In the genomic region with DNA sequence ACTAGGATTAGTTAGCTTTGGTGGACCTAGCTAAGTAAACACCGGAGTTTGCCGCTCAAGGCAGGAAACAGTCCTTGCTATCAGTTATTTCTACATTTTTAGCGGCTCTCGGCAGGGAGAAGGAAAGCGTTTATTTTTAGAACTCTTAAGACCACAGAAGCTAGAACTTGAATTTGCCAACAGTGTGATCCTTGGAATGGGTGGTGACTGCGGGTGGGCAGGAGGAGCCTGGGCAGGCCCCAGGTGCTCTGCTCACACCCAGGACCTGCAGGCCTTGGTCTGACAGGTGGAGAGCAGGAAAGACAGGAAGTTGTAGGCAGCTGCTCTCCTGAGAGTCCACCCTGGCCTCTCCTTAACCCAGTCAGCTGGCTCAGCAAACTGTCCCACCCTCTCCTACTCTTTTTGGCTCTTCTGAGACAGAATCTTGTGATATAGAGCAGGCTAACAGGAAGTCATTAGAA, we compare ENCODE assay signal across 12 mouse cellular contexts.
A peak's percentile ranks its signal among the peaks of the same experiment; 100 is the strongest.
DNase-seq lines count a peak whose midpoint lies in the region; ATAC-seq and TF ChIP-seq lines count a peak whose summit lies in the region.
"Had no signal": no experiment of that assay in that cellular context is flagged by ENCODE, and none has a peak within 500 bp of the region (broad histone marks: within the 10 kb centered on the region; RNA-seq: fewer than 3 reads in every experiment).

No protein-coding gene starts in this region.

- peak overlapping the region; percentile 86 for H3K27ac ChIP-seq in heart, postnatal 0 days (ENCODE audit: low read depth)
- peak overlapping the region; percentile 93 for H3K27ac ChIP-seq in lung, embryonic 16.5 days (ENCODE audit: low read length)
- H3K27ac ChIP-seq: midbrain, embryonic 12.5 days had no signal

- TF ChIP-seq CTCF in heart, postnatal 0 days (IDR thresholded peaks at IDR 0.05; ENCODE audit: low read depth), result no peak

- H3K9me3 ChIP-seq in heart, postnatal 0 days (replicated peaks; ENCODE audit: control insufficient read depth, low read length), result no peaks in the 10 kb centered on the region
- no peaks in the 10 kb centered on the region for H3K9me3 ChIP-seq in lung, embryonic 16.5 days (ENCODE audit: control insufficient read depth, low read length)
- H3K9me3 ChIP-seq: midbrain, embryonic 12.5 days had no signal

- WGBS in heart, postnatal 0 days, result 2% methylated on average over 6 of the region's 6 CpGs
- 5% methylated on average over 6 of the region's 6 CpGs for WGBS in lung, embryonic 16.5 days

- peak overlapping the region; percentile 1; the same call in 1 of the 2 replicates for H3K4me3 ChIP-seq in heart, postnatal 0 days (ENCODE audit: low read depth, low read length)
- no peak overlapping the region for H3K4me3 ChIP-seq in lung, embryonic 16.5 days (ENCODE audit: low read length)
- H3K4me3 ChIP-seq: midbrain, embryonic 12.5 days had no signal

- H3K36me3 ChIP-seq in heart, postnatal 0 days (replicated peaks; ENCODE audit: control insufficient read depth, insufficient read depth, low read length), result peaks cover 35% of the 10 kb centered on the region
- peaks cover 6% of the 10 kb centered on the region; the same call in 1 of the 2 replicates for H3K36me3 ChIP-seq in lung, embryonic 16.5 days (ENCODE audit: control insufficient read depth, insufficient read depth, low read length)
- H3K36me3 ChIP-seq: midbrain, embryonic 12.5 days had no signal

- ATAC-seq in heart, postnatal 0 days (ENCODE audit: insufficient read depth, low read depth), result peak; percentile 57
- ATAC-seq in lung, embryonic 16.5 days (ENCODE audit: low read depth), result peak; percentile 73

- H3K4me1 ChIP-seq in heart, postnatal 0 days (ENCODE audit: control insufficient read depth, insufficient read depth), result peaks cover 30% of the 10 kb centered on the region
- peaks cover 26% of the 10 kb centered on the region for H3K4me1 ChIP-seq in lung, embryonic 16.5 days (replicated peaks; ENCODE audit: control insufficient read depth, insufficient read depth, low read length)
- H3K4me1 ChIP-seq: midbrain, embryonic 12.5 days had no signal

- intact Hi-C loops in left cerebral cortex, postnatal 10 days (cut with DNase I), result no loop called here

- no peaks in the 10 kb centered on the region for H3K27me3 ChIP-seq in heart, postnatal 0 days (ENCODE audit: control insufficient read depth, insufficient read depth, low read length)
- H3K27me3 ChIP-seq in lung, embryonic 16.5 days (ENCODE audit: control insufficient read depth, insufficient read depth, low read depth, low read length), result no peaks in the 10 kb centered on the region
- H3K27me3 ChIP-seq: midbrain, embryonic 12.5 days had no signal

- no peak for TF ChIP-seq EP300 in heart, postnatal 0 days (IDR thresholded peaks at IDR 0.05; ENCODE audit: low read depth)

- H3K9ac ChIP-seq in heart, postnatal 0 days (replicated peaks; ENCODE audit: low read depth, low read length), result no peak overlapping the region; the same call in 1 of the 2 replicates
- H3K9ac ChIP-seq in lung, embryonic 16.5 days (ENCODE audit: low read length), result no peak overlapping the region
- H3K9ac ChIP-seq: midbrain, embryonic 12.5 days had no signal

- peak; percentile 33 for DNase-seq in thymus, postnatal 0 days (ENCODE audit: low spot score)
- no peak for DNase-seq in thymus, postnatal 14 days
- peak; percentile 65 for DNase-seq in heart, postnatal 0 days (ENCODE audit: low spot score)
- no peak for DNase-seq in cerebellum, adult 11 months
- DNase-seq in frontal cortex, postnatal 25 days (ENCODE audit: low spot score in 2 of 2), result no peak
- no peak for DNase-seq in left cerebral cortex, postnatal 10 days (ENCODE audit: extremely low spot score in 1 of 2, low spot score in 2 of 2)
- DNase-seq: adrenal gland, postnatal 25 days; gastrocnemius, postnatal 10 days; retina, postnatal 1 day; thymus, postnatal 25 days had no signal

- peak overlapping the region; percentile 53 for H3K4me2 ChIP-seq in heart, postnatal 0 days (ENCODE audit: low read depth, low read length)
- peak overlapping the region; percentile 21; the same call in 1 of the 2 replicates for H3K4me2 ChIP-seq in lung, embryonic 16.5 days (ENCODE audit: low read depth, low read length)
- H3K4me2 ChIP-seq: midbrain, embryonic 12.5 days had no signal

Comparison
In these comparisons a context has a peak if more than half of its experiments do, and no peak if none do; other contexts are left out.
1. DNase-seq: peak in thymus, postnatal 0 days (single experiment) and heart, postnatal 0 days (single experiment); none in thymus, postnatal 14 days (single experiment), cerebellum, adult 11 months (single experiment), frontal cortex, postnatal 25 days (0 of 2) and left cerebral cortex, postnatal 10 days (0 of 2).